Mouse (Mus musculus): ENCODE measurements around the gene Gsdma2.

The Gsdma2 gene

DNA sequence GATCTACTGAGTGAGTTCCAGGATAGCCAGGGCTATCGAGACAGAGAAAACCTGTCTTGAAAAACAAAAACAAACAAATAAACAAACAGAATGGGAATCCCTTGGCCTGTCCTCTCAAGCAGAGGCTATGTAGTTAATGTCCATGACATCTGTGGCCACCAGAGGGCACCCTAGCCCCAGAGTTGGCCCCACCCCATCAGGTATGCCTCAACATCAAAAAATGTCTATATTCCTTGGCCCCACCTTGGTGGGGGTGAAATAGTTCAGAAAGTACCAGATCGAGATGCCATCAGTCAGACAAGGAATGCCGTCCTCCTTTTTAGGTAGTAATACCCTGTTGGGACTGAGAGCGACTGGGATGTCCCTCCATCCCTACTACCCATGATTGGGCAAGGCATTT lies 53.4 kb downstream of the Gsdma2 start:
- DNase-seq (ENCODE audit: low spot score in 2 of 2): peak; percentile 67 to 84

DNA sequence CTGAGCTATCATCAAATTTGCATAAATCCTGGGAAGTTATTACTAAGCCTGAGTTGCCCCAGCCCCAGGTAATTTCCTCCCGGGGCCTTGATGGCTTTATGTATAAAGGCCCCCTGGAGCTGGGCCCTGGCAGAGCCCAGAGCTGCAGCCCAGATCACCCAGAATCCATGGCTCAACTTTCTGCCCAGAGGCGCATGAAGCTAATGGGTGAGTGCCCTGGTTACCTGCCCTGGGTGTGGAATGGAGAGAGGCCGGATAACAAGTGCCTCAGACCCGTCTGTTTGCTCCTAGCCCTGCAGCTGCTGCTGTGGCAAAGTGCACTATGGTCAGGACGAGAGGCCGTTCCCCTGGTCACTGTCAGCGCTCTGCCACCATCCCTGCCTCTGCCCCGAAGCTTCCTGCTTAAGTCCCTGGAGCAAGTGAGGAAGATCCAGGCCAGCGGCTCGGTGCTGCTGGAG lies 54.7 kb downstream of the Gsdma2 start, which contains the start of gene Csf3:
Gene Csf3, plus strand, starts transcription at position 51 of the 458 bp plus-strand sequence.
- no peak for DNase-seq (ENCODE audit: low spot score in 2 of 2)

DNA sequence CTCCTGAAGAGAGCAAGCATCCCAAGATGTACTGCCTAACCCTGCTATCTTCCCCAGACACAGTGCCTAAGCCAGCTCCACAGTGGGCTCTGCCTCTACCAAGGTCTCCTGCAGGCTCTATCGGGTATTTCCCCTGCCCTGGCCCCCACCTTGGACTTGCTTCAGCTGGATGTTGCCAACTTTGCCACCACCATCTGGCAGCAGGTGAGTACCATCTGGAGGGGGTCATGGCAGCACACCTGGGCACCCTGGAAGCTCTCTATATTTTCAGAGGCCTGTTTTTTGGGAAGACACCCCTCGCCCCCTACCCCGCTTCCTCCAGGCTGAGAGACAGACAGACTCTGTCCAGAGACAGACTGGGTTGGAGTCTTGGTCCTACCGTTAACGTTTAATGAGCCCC lies 55.8 kb downstream of the Gsdma2 start:
- no peak for DNase-seq (ENCODE audit: low spot score in 2 of 2)

DNA sequence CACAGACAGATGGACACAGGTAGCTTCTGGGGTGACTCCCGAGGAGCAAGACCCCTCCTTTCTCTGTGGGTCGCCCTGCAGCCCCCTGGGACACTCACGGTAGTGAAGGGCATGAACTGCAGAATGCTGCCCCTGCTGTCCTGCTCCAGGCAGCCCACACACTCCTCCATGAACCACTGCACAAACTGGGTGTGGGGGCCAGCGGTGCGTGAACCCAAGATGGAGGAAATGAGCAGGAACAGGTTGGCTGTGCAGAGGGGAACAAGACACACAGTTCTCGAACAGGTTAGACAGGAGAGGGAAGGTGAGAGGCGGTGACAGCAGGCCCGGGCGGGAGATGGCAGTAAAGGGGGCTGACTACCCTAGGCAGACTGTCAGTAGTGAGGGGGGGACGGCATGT lies 58.5 kb downstream of the Gsdma2 start:
- no peak for DNase-seq (ENCODE audit: low spot score in 2 of 2)
